In genomic region chr5:100302068-100302775, GRCm38 (mm10) we compare ENCODE assay signal across 12 mouse cellular contexts.
"Had no signal": no experiment of that assay in that cellular context is flagged by ENCODE, and none has a peak within 500 bp of the region (broad histone marks: within the 10 kb centered on the region; RNA-seq: fewer than 3 reads in every experiment).

No protein-coding gene starts in this region.

- H3K27me3 ChIP-seq: intestine, embryonic 15.5 days; kidney, embryonic 15.5 days; limb, embryonic 13.5 days; midbrain, embryonic 12.5 days had no signal

- H3K36me3 ChIP-seq: intestine, embryonic 15.5 days; kidney, embryonic 15.5 days; limb, embryonic 13.5 days; midbrain, embryonic 12.5 days had no signal

- H3K9ac ChIP-seq: intestine, embryonic 15.5 days; kidney, embryonic 15.5 days; limb, embryonic 13.5 days; liver, embryonic 14.5 days; midbrain, embryonic 12.5 days had no signal

- H3K4me3 ChIP-seq: intestine, embryonic 15.5 days; kidney, embryonic 15.5 days; limb, embryonic 13.5 days; megakaryocyte, embryonic 14.5 days; midbrain, embryonic 12.5 days had no signal

- H3K27ac ChIP-seq: intestine, embryonic 15.5 days; kidney, embryonic 15.5 days; limb, embryonic 13.5 days; liver, embryonic 14.5 days; macrophage; midbrain, embryonic 12.5 days had no signal

- H3K9me3 ChIP-seq: intestine, embryonic 15.5 days; midbrain, embryonic 12.5 days had no signal

- ATAC-seq: intestine, embryonic 15.5 days had no signal

- DNase-seq: kidney, adult 2 months; kidney, postnatal 14 days; left cerebral cortex, postnatal 4 days; right cerebral cortex, postnatal 25 days; thymus, postnatal 36 days had no signal

- H3K4me2 ChIP-seq: intestine, embryonic 15.5 days; kidney, embryonic 15.5 days; limb, embryonic 13.5 days; midbrain, embryonic 12.5 days had no signal

- H3K4me1 ChIP-seq: intestine, embryonic 15.5 days; kidney, embryonic 15.5 days; limb, embryonic 13.5 days; megakaryocyte, embryonic 14.5 days; midbrain, embryonic 12.5 days had no signal
